Mouse (Mus musculus): ENCODE data around the gene Gxylt2.

- no peak for TF ChIP-seq GATA1 (IDR thresholded peaks at IDR 0.05; ENCODE audit: borderline replicate concordance, low read length)
- no peak for TF ChIP-seq FLI1 (IDR thresholded peaks at IDR 0.05; ENCODE audit: low read length)
These were observed 4.9 kb downstream of the Gxylt2 start for GRCm38 (mm10) chr6:100709483-100709882.

All from megakaryocyte, embryonic 14.5 days (primary cell).